Mouse (Mus musculus): ENCODE results near the gene Zfp281.

Zfp281 gene

GRCm38 (mm10) chr1:136624146-136625018 is at the start of gene Zfp281:
Gene Zfp281 (plus strand): TSS chr1:136624901.
- peak; percentile 85 to 93 for DNase-seq (ENCODE audit: low spot score in 2 of 2)

GRCm38 (mm10) chr1:136577890-136578663 is 46.6 kb upstream of the Zfp281 start:
- DNase-seq (ENCODE audit: low spot score in 2 of 2) = no peak

DNA sequence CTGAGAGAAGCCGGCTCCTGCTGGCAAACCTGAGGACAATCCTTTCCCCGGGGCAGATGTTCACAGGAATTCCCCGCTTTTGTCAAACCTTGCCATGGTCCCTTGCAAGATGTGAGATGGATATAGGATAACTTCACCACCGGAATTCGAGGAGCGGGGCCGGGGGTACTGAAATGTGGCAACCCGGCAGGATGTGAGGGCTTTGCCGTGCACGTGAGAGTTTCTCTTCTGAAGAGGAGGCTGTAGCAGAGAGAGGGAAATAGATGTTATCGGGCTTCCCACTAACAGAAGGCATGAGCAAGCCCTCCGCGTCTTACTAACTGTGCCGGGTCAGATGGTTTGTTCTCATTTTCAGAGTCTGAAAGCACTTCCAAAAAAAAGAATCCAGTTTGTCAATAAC is 45.3 kb upstream of the Zfp281 start:
- DNase-seq (ENCODE audit: low spot score in 2 of 2) = no peak

DNA sequence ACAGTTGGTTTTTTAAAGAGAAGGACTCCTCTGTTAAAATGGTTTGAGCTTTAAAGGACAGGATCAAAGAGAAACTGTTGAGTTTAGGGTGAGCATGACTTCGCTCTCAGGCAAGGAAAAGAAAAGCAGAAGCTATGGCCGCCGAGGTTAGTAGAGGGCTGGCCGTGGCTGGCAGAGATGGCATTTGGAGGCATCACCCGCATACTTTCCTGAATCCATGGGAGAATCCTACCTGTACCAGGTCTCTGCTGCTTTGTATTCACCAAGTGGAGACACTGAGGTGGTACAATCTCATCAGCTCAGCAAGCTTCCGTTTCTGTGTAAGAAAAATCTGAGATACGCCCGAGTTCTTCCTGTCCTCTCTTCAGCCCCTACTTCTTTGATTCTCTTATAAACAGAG is 44.4 kb upstream of the Zfp281 start:
- no peak for DNase-seq (ENCODE audit: low spot score in 2 of 2)

GRCm38 (mm10) chr1:136581841-136582240 is 42.9 kb upstream of the Zfp281 start:
- DNase-seq (ENCODE audit: low spot score in 2 of 2) = no peak

- no peak for DNase-seq (ENCODE audit: low spot score in 2 of 2)
Measured at GRCm38 (mm10) chr1:136587761-136588405, 36.8 kb upstream of the Zfp281 start.

DNA sequence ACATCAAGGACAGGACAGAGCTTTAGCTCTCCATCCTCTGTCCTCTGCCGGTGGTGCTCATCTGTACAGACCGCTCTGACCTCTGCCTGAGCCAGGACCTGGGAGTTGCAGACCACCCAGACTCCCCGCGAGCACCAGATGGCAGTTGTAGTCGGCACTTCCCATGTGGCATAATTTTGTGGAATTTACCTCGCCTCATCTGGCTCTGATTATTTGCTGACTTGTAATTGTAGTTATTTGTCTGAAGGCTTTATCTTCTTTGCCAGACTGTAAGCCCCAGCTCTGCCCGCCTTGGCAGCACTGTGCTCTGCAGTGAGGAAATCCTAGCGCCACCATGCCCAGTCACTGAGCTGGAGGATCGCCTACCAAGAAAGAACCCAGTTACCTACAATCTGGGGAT is 35.8 kb upstream of the Zfp281 start:
- DNase-seq (ENCODE audit: low spot score in 2 of 2) = no peak

DNA sequence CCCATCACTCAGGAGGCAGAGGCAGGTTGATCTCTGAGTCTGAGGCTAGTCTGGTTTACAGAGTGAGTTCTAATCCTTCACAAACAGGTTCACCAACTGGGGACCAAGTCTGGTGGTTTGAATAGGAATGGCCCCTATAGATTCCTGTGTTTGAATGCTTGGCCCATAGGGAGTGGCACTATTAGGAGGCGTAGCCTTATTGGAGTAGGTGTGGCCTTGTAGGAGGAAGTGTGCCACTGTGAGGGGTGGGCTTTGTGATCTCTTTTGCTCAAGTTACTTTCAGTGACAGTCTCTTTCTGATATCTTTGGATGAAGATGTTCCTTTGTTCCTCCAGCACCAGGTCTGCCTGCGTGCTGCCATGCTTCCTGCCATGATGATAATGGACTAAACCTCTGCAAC is 32.0 kb upstream of the Zfp281 start:
- no peak for DNase-seq (ENCODE audit: low spot score in 2 of 2)

DNA sequence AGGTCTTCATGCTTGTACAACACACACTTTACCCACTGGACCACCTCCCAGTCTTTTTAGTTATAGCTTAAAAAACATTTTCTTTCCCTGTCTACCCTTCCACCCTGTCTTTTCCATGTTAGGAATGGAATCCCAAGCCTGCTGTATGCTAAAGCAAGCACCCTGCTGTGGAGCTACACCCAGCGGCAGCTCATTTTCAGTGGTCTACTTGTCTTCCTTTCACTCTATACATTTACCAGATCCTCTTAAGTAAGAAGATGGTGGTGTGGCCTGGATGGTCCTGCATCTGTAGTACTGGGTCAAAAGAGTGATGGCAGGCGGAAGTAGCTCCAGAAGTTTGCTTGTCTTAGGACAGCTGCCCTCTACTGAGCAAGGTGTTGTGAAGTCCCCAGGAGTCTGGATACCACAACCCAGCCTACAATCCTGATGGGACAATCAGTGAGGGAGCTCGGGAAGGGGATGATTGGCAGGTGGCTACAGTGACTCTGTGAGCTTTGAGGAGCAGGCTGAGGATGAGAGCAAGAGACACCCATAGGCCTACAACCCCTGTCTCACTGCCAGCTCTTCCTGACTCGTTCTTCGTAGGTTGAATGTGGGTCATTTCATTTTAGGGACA is 30.4 kb upstream of the Zfp281 start:
- no peak for DNase-seq (ENCODE audit: low spot score in 2 of 2)

GRCm38 (mm10) chr1:136596821-136597220 is 27.9 kb upstream of the Zfp281 start:
- no peak for DNase-seq (ENCODE audit: low spot score in 2 of 2)

- DNase-seq (ENCODE audit: low spot score in 2 of 2) = no peak
Measured at GRCm38 (mm10) chr1:136598286-136598685, 26.4 kb upstream of the Zfp281 start.

- DNase-seq (ENCODE audit: low spot score in 2 of 2) = no peak
Measured at GRCm38 (mm10) chr1:136600067-136600466, 24.6 kb upstream of the Zfp281 start.

GRCm38 (mm10) chr1:136600647-136601345 is 23.9 kb upstream of the Zfp281 start:
- DNase-seq (ENCODE audit: low spot score in 2 of 2) = no peak

DNA sequence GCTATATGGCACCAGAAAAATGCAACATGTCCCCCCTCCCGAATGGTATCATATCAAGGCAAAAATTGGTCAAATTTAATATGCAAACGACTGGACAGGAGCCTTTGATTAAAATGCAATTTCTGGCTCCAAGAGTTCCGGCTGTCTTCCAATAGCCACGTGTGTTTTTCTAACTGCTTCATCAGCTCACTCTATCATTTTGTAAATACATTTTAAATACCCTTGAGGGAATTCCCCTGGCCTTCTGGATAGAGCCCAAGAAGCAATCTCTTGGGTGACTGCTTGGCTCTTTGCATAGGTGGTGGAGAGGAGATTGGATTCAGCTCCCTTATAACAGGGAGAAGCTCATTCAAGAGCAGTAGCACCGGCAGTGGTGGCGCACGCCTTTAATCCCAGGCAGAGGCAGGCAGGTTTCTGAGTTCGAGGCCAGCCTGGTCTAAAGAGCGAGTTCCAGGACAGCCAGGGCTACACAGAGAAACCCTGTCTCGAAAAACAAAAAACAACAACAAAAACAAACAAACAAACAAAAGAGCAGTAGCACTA is 23.3 kb upstream of the Zfp281 start:
- DNase-seq (ENCODE audit: low spot score in 2 of 2) = no peak

DNA sequence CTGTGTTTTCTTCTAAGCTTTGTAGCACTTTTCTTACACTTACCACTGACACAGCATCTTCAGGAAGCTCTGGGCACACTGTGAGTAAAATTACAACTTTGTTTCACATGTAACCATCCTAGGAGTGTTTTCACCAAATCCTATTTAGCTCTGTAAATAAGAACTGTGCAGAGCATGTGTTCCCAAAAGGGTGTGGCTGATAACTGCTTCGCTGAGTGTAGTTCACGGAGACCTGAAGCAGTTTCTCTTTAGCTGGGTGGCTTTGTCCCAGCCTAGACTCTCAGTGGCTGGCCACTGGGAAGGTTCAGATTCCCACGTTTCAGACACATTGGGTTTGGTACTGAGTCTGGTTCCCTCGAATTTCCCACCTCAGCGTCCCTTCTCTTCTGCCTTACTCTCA is 22.4 kb upstream of the Zfp281 start:
- no peak for DNase-seq (ENCODE audit: low spot score in 2 of 2)

DNA sequence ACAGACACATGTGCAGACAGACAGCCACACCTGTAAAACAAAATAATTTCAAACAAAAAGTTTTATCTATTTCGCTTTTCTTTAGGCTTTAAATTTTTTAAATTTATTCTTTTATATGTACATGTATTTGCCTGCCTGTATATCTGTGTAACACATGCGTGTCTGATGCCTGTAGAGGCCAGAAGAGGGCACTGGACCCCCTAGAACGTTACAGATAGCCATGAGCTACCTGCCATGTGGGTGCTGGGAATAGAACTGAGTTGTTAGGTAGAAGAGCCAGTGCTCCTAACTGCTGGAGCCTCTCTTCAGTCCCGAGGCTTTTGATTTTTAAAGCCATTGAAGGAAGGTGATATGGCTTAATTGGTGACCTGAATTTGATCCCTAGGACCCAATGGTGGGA is 20.5 kb upstream of the Zfp281 start:
- no peak for DNase-seq (ENCODE audit: low spot score in 2 of 2)

- DNase-seq (ENCODE audit: low spot score in 2 of 2) = no peak
Measured at GRCm38 (mm10) chr1:136605790-136606189, 18.9 kb upstream of the Zfp281 start.

DNA sequence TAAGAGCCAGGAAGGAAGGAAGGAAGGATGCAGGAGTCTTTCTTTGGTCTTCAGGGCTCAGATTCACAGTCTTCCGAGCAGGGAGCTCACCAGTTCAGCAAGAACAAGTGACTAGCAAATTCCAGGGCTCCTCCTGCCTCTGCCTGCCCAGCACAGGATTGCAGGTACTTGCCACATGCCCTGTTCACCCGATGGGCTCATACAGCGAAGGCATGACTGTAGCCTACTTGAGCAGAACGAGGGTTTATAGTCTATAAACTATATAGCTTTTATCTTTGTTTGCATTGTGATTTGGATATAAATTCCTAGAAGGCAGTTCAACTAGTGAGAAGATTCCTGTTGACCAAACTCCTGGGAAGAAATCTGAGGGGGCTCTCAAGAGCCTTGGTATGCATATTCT is 18.4 kb upstream of the Zfp281 start:
- DNase-seq (ENCODE audit: low spot score in 2 of 2) = no peak

- DNase-seq (ENCODE audit: low spot score in 2 of 2) = no peak
Measured at GRCm38 (mm10) chr1:136608339-136609261, 16.1 kb upstream of the Zfp281 start.

DNA sequence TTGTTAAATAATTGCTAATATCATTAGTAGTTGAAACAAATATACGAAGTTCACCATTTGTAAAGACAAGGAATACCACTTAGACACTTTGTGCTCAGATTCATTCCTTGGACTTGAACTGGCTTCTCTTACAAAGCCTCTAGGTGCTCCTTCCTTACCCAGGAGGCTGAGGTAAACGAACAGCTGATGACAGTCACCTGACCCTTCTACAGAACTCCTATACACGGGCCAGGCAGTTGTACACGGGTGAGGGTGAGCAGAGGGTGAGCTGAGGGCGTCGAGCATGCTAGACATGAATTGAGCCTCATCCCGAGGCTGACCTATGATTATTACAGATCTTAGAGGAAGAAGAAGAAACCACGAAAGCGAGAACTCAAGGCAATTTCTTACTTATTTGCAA is 12.9 kb upstream of the Zfp281 start:
- no peak for DNase-seq (ENCODE audit: low spot score in 2 of 2)
